Mouse (Mus musculus) splenic B cell, adult 2 months (primary cell): ENCODE results near the gene Pdcl2.
A peak's percentile ranks its signal among the peaks of the same experiment; 100 is the strongest.

Experiments used
- DNase-seq: peaks from one replicate; pipeline ENCODE4 v3.0.0-alpha.2; 2011; ENCODE audit warnings: low read depth, low spot score
- H3K27me3 ChIP-seq: 2 replicates; pipeline ENCODE4 v1.6.1; 2012; ENCODE audit warnings: mild to moderate bottlenecking, low read length, moderate library complexity, mixed read lengths; ENCODE audit not compliant: control insufficient read depth, poor library complexity, insufficient read depth, severe bottlenecking
- H3K36me3 ChIP-seq: 2 replicates; pipeline ENCODE4 v1.6.1; 2012; ENCODE audit warnings: mild to moderate bottlenecking, low read length, moderate library complexity, mixed read lengths; ENCODE audit not compliant: control insufficient read depth, poor library complexity, insufficient read depth, severe bottlenecking

The Pdcl2 gene

DNA sequence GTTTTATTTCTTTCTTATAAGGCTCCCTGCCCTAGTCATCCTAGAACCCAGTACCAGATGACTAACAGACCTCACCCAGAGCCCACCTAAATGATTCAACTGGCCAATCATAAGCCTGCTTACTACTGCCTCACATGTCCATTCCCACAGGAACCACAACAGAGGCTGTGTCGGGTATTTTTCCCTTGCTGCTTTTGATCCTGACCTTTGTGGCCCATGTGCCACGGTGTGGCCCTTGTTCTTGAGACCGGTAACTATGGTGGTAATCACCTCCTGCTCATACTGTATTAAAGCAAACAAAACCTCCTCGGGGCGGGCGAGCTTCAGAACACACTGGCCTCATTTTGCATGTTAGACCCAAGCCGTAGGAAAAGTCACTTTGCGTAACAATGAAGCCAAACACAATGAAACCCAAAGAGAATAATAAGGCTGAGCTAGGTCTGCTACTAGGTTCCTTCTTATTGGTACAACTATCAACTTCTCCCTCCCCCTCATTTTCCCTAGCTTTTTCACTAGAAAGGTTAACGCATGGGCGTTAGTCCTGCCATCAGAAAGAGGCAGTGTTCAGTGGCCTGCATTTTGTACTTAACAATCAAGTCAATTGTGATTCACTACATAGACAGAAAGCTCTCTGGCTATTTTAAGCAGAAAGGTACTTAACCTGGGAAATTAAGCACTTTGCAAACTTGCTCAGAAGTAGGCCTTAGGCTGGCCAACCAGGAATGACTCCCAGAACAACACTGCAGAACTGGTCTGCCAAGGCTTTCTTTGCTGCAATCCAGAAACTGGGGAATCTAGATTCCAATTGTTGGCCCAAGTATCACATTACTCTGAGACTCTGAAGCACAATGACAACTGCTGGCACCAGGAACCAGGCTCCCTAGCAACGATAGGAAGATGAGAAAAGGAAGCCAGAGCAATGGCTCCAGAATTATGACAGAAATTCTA is 9.4 kb downstream of the Pdcl2 start:
- H3K27me3 ChIP-seq = no peaks in the 10 kb centered on the region
- DNase-seq = no peak

DNA sequence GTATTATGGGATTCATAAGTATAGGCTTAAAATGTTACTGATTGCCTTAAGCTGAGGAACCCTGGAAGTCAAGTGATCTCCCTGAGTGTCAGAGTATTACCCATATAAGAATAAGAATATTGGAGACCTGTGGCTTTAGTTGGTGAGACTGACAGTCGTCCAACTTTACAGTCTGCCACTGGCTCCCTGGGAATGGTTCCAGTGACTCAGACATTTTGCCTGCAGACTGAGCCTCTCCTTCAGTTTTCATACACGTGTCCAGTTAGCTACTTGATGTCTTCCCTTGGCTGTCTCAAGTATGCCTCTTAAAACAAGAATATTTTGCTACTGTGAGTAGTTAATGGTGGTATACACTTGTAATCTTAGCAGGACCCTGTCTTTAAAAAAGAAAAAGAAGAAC is 22.8 kb downstream of the Pdcl2 start:
- no peaks in the 10 kb centered on the region for H3K27me3 ChIP-seq
- no peaks in the 10 kb centered on the region for H3K36me3 ChIP-seq
- DNase-seq = no peak

More for the DNA sequence above, 9.4 kb downstream of the Pdcl2 start:
- H3K36me3 ChIP-seq = no peaks in the 10 kb centered on the region

DNA sequence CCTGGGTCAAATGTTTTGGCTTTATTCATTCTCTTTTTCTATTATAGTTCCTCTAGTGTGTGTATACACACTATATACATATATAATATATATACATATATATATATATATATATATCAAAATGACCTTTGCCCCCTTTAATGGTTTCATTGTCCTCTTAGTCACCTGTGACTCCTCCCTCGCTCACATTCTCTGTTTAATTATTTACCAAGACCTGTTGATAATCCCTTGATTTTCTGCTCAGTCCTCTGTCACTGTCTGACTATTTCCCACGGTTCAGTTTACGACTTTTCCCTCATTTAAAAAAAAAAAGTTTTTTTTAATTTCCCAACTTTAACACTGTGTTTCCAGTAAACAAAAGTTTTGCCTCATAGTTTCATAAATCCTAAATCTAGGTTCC is 24.7 kb downstream of the Pdcl2 start:
- no peaks in the 10 kb centered on the region for H3K36me3 ChIP-seq
- no peak for DNase-seq
- H3K27me3 ChIP-seq = no peaks in the 10 kb centered on the region

DNA sequence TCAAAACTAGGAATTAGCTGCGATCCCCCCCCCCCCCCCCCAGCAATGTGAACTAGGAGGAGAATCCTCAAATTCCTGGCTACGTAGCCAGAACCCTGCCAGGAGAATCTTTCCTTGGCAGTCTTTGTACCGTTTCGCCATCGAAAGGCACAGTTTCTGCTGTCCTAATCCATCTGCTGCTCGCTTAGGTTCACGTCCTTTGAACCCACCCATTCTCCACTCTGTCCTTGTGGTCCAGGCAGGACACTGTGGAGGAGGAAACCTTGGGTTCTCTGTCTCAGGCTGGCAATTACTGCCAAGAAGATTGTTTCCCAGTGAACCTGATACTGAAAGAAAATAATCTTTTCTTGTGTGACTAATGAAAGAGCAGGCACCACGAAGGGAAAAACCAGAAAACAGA is 25.3 kb downstream of the Pdcl2 start:
- H3K36me3 ChIP-seq = no peaks in the 10 kb centered on the region
- H3K27me3 ChIP-seq = no peaks in the 10 kb centered on the region
- DNase-seq = no peak

DNA sequence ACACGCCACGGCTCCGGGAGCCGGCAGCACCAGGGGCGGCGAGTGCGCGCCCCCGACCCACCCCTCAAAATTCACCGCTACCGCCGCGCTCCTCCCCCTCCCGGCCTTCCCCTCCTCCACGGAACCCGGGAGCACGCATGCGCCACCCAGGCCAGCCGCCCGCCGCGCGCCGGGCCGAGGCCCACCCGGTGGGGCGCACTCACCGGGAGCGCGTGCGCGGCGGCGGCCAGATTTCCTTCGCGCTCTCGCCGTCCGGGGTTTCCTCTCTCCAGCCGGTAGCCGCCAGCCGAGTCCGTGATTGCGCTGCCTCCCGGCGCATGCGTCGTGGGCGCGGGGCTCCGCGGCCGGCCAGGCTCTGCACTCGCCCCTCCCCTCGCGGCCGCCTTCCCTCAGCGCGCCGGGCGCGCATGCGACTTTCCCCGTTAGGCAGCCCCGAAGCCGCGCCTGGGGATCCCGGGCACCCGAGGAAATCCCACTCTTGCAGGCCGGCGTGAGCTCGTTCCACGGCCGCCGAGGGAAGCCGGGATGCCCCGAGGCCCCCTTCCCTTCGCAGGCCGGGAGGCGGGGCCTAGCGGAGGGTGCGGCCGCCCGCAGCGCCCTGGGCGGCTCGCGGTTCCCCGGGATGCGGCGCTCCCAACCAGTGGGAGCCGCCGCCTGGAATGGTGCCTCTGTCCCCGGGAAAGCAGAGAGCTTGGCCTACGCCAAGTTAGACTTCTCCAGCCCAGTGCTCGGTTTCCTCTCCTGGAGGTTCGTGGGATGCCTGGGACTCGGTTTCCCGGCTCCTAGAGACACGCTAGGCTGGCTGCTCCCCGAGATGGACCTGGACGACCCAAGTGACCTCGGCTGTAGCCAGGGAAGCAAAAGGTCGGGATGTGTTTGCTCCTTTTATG is 26.3 kb downstream of the Pdcl2 start, which contains the start of gene Clock:
Gene Clock (minus strand): TSS at position 341 of the 890 bp plus-strand sequence.
- no peaks in the 10 kb centered on the region for H3K36me3 ChIP-seq
- H3K27me3 ChIP-seq = no peaks in the 10 kb centered on the region
- peak; percentile 88 for DNase-seq

DNA sequence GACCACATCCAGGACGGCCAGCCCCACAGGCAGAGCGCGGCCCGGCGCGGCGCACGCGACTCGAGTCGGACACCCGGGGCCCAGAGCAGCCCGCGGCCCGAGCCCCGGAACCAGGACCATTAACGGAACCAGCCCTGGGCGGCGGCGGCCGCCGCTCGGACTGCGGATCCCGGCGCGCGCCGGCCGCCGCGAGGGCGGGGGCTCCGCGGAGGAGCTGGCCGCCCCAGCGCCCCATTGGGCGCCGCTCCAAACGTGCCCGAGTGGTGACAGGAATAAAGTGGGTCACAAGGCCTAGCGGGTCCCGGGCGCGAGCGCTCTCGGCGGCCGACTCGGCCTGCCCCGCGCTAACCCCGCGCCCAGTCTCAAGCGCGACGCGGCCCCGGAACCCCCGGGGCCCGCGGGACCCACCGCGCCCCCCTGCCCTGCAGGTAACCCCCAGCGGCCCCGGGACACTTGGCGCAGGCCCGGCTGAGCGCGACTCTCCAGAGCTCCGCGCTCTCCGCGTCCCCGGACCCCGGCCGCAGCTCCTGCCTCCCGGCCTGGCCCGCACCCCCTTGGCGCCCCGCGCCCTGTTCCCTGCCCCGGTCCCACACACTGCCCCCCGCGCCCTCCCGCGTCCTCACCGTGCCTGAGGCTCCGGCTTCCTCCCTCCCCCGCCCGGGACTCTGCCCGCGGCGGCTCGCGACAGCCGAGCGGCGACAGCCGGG is 27.1 kb downstream of the Pdcl2 start:
- no peaks in the 10 kb centered on the region for H3K27me3 ChIP-seq
- H3K36me3 ChIP-seq = no peaks in the 10 kb centered on the region
- DNase-seq = peak; percentile 73

DNA sequence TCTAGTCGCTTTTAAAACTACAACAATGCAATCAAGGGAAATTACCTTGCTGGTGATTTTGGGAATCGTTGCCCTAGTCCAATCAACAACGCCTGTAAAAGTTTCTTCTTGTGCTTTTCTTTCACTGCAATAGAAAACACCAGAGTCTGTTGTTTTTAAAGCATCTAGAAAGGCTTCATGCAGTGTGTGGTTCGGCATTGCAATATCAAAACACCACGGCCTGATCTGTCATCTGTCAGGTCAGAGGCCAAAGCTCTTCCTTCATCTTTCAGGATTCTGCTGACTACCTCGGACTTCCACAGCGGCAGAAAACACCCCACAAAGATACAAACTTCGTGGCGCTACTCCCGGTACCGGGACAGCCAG is 27.6 kb downstream of the Pdcl2 start:
- no peak for DNase-seq
- no peaks in the 10 kb centered on the region for H3K36me3 ChIP-seq
- H3K27me3 ChIP-seq = no peaks in the 10 kb centered on the region

DNA sequence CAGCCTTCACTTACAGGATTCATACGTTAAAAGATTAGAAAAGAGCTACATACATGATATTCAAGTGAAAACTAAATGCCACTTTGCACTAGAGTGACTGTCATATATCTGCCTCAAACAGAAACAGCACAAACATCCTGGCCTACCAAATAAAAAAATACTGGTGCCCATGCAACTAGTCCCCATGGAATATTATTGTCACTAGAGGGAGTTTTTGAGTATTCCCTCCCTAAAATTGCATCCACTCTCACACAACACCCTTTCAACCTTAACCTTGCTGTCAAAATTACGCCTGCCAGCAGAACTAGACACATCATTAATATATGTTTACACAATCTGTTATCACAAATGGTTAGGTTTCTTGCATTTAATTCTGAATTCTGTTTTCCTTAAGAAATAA is 28.9 kb downstream of the Pdcl2 start:
- H3K36me3 ChIP-seq = no peaks in the 10 kb centered on the region
- no peaks in the 10 kb centered on the region for H3K27me3 ChIP-seq
- no peak for DNase-seq

DNA sequence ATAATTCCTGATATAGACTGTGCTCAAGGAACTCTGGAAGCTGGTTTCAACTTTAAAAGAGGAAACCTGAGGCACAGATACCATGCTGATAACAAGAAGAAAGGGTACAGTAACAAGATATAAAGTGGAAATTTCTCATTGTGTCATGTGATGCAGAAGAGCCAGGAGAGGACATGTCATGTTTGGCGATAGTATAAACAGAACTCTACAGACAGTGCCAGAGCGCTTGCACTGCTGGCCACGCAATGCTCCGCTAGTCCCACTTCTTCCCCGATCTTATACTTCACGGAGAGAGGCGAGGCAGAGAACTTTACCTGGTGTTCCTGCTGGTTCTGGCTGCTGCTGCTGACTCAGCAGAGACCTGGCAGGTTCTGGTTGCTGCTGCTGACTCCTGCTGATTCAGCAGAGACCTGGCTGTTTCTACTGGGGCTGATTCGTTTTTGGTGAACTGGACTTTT is 41.7 kb downstream of the Pdcl2 start:
- Histone ChIP-seq H3K36me3 (0 out of 2 replicates have a peak, but pooled peaks cover 1% of the 10 kb centered on the region), H3K27me3 (no peaks in the 10 kb centered on the region)
- DNase-seq = no peak

DNA sequence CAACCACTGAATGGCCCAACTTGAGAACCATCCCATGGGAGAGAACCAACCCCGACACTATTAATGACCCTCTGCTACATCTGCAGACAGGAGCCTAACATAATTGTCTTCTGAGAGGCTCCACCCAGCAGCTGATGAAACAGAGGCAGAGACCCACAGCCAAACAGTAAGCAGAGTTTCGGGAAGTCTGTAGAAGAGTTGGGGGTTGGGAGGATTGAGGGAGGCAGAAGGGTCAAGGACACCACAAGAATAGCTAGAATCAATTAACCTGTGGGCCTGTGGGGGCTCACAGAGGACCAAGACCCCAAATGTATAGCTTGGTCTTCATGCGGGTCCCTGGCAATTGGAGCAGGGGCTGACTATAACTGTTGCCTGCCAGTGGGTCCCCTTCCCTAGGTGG is 42.7 kb downstream of the Pdcl2 start:
- Histone ChIP-seq H3K27me3 (no peaks in the 10 kb centered on the region), H3K36me3 (0 out of 2 replicates have a peak, but pooled peaks cover 1% of the 10 kb centered on the region)
- DNase-seq = no peak

DNA sequence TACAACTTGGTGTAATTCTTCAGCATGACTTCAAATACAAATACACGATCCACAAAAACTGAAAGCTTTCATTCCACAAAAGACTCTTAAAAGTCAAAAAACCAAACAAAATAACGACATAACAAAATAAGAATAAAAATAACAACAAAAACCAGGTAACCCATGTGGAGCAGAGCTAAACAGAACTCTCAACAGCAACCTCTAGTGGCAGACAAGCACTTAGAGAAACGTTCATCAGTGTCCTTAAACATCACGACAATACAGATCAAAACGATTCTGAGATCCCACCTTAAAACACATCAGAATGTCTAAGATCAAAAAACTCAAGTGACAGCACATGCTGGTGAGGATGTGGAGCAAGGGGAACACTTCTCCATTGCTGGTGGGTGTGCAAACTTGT is 43.9 kb downstream of the Pdcl2 start:
- 0 out of 2 replicates have a peak, but pooled peaks cover 1% of the 10 kb centered on the region for H3K36me3 ChIP-seq
- no peaks in the 10 kb centered on the region for H3K27me3 ChIP-seq
- DNase-seq = peak; percentile 21

DNA sequence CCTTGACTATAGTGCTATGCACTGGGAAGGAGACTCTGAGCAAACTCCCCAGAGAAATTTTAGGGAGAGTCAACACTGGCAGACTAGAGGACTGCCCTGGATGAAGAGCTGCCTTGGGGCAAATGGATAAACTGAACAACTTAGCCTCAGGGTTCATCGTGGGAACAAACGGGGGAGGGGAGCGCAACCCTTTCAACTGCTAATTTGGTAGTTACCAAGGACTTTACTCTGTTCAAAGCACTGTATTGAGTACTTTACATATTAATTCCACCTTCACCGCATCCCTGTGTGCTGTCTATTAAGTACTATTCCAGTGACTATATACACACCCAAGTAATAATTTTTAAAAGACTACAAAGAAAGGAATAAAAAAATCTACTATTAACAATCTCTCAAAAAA is 45.3 kb downstream of the Pdcl2 start:
- no peak for DNase-seq
- Histone ChIP-seq H3K36me3 (0 out of 2 replicates have a peak, but pooled peaks cover 1% of the 10 kb centered on the region), H3K27me3 (no peaks in the 10 kb centered on the region)

DNA sequence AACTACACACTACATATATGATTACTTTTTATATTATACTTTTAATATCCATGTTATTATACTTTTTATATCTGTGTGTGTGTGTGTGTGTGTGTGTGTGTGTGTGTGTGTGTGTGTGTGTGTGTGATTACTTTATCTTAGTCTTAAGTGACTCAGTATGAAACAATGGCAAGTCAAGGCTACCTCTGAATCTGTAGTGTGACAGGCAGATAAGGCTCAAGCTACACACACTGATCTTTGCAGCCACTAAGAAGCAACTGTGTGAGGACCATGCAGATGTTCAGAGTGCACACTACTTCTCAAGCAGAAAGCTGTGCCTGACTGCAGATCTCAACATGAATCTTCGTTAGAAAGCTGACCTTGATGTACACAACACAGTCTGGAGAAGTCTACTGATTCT is 47.1 kb downstream of the Pdcl2 start:
- Histone ChIP-seq H3K27me3 (no peaks in the 10 kb centered on the region), H3K36me3 (no peaks in the 10 kb centered on the region)
- DNase-seq = no peak

DNA sequence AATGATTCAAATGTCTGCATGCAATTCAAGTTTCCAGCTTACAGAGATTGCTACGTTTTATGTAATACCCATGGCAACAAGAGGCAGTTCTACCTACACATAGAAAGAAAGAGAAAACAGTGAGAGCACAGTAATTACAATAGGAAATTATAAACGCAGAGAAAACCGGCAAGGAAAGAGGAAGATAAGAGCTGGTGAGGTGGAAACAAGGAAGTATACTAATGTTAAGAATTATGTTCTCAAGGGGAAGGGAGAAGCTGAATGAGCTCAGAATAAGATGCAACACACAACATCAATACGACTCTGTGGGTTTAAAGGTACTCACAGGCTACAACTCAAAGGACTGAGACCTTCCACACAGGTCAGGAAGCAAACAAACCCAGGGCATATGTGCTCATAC is 56.0 kb downstream of the Pdcl2 start:
- peak; percentile 39 for DNase-seq
- Histone ChIP-seq H3K36me3 (no peaks in the 10 kb centered on the region), H3K27me3 (no peaks in the 10 kb centered on the region)
